Mouse (Mus musculus) stomach, postnatal 0 days (tissue): ENCODE data around the gene Commd2. TPM values are rescaled to one million over a fixed set of nuclear protein-coding genes. Genes with fewer than 3 reads are reported as not detected.

Experiments used
- ATAC-seq: fragments of 200-750 bp; cut with Nextera tagmentation; 2 replicates; pipeline ENCODE4 v1.8.0; 2017; ENCODE audit not compliant: low FRiP score, low TSS enrichment
- DNase-seq: peaks from one replicate; pipeline ENCODE4 v3.0.0-alpha.2; 2016; ENCODE audit warnings: low spot score
- H3K27ac ChIP-seq: fragments of 300-500 bp; sonication (generic); replicated peaks from 2 replicates; pipeline ENCODE4 v1.5.1; 2014; ENCODE audit warnings: mild to moderate bottlenecking, control low read depth
- H3K27me3 ChIP-seq: fragments of 300-500 bp; sonication (generic); 2 replicates; pipeline ENCODE4 v1.6.1; 2014; ENCODE audit warnings: low read length; ENCODE audit not compliant: control insufficient read depth, insufficient read depth
- H3K36me3 ChIP-seq: fragments of 300-500 bp; sonication (generic); 2 replicates; pipeline ENCODE4 v1.6.1; 2014; ENCODE audit warnings: low read length, mixed read lengths; ENCODE audit not compliant: control insufficient read depth, insufficient read depth
- H3K4me1 ChIP-seq: fragments of 300-500 bp; sonication (generic); replicated peaks from 2 replicates; pipeline ENCODE4 v1.6.1; 2014; ENCODE audit warnings: antibody characterized with exemption; ENCODE audit not compliant: control insufficient read depth, insufficient read depth
- H3K4me2 ChIP-seq: fragments of 300-500 bp; sonication (generic); replicated peaks from 2 replicates; pipeline ENCODE4 v1.6.1; 2014; ENCODE audit warnings: low read depth, mild to moderate bottlenecking, control low read depth, moderate library complexity
- H3K4me3 ChIP-seq: fragments of 300-500 bp; sonication (generic); 2 replicates; pipeline ENCODE4 v1.5.1; 2014; ENCODE audit warnings: low read depth, low read length, control low read depth
- H3K9ac ChIP-seq: fragments of 300-500 bp; sonication (generic); 2 replicates; pipeline ENCODE4 v1.6.1; 2014; ENCODE audit warnings: mild to moderate bottlenecking, low read length, control low read depth, mixed read lengths
- H3K9me3 ChIP-seq: fragments of 300-500 bp; sonication (generic); 2 replicates; pipeline ENCODE4 v1.6.1; 2016; ENCODE audit warnings: low read length; ENCODE audit not compliant: control insufficient read depth
- CTCF ChIP-seq: IDR thresholded peaks from 2 replicates; pipeline ENCODE4 v1.5.1; 2016; ENCODE audit warnings: antibody characterized with exemption, low read depth, mild to moderate bottlenecking, moderate library complexity
- EP300 ChIP-seq: optimal IDR thresholded peaks from 2 replicates; pipeline ENCODE3; 2016; ENCODE audit warnings: antibody characterized with exemption
- WGBS: fragments of 180-500 bp; shearing (Covaris S2); extraction: QIAGEN DNeasy Blood & Tissue Kit; methylation state at CpG from one replicate; pipeline ENCODE4 v1.1.7; 2014; 5-methylcytosine and 5-hydroxymethylcytosine counted together
- polyA plus RNA-seq: library from polyadenylated mRNA; unstranded; fragments of >200 nt; fragmentation: Nextera tagmentation; extraction: Ambion mirVana; gene quantifications from 2 replicates; pipeline ENCODE4 v1.2.1, GENCODE M21; 2015

Gene Commd2
- polyA plus RNA-seq, 1 experiment from 2014 or later: 79.2 TPM

DNA sequence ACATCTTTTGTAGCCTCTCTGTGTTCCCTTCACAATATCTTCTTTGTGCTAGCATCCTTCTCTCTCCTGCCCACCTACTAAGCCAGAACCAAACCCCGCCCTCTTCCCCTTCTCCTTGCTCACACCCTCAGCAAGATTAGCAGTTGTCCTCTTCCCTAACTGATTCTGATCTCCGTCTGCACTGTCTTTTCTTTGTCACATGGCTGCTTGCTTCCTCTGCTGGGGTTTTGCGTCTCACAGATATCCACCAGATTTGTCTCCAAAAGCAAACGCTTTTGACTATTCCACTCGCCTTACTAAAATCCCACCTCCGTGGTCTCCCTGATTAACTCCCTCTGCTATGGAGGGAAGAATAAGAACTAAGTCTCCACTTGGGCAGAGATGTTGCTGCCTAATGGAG lies 7.1 kb upstream of the Commd2 start:
- no peaks in the 10 kb centered on the region for H3K4me1 ChIP-seq
- DNase-seq (no peak), ATAC-seq (no peak)

DNA sequence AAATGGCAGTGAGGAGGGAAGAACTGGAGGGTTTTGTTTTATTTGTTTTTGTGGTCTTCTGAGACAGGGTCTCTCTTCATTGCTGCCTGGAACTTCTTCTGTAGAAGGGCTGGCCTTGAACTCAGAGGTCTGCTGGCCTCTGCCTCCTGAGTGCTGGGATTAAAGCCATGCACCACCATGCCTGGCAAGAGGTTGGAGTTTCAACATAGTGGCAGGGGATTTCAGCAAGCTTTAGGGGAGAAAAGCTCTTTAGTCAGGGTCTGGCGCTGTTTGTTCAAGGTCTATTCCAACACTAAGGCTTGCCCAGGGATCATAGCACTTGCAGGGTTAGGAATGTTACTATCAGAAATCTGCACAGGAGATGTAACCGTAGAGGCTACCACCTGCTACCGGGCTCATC lies 2.1 kb upstream of the Commd2 start:
- ATAC-seq (no peak), DNase-seq (no peak)
- Histone ChIP-seq H3K36me3 (no peaks in the 10 kb centered on the region), H3K27ac (no peak overlapping the region), H3K4me2 (no peak overlapping the region), H3K9ac (no peak overlapping the region), H3K4me3 (no peak overlapping the region), H3K9me3 (no peaks in the 10 kb centered on the region), H3K27me3 (no peaks in the 10 kb centered on the region), H3K4me1 (no peaks in the 10 kb centered on the region)
- WGBS: 90% methylated on average over 3 of the region's 3 CpGs
- no peak for TF ChIP-seq EP300
- no peak for TF ChIP-seq CTCF

More for the DNA sequence above, 7.1 kb upstream of the Commd2 start:
- no peaks in the 10 kb centered on the region for H3K36me3 ChIP-seq
- no peaks in the 10 kb centered on the region for H3K9me3 ChIP-seq
- TF ChIP-seq CTCF (no peak), EP300 (no peak)
- H3K9ac ChIP-seq: no peak overlapping the region
- no peak overlapping the region for H3K27ac ChIP-seq
- H3K27me3 ChIP-seq: no peaks in the 10 kb centered on the region
- H3K4me2 ChIP-seq: no peak overlapping the region
- H3K4me3 ChIP-seq: no peak overlapping the region
- WGBS: 69% methylated on average over 6 of the region's 6 CpGs

DNA sequence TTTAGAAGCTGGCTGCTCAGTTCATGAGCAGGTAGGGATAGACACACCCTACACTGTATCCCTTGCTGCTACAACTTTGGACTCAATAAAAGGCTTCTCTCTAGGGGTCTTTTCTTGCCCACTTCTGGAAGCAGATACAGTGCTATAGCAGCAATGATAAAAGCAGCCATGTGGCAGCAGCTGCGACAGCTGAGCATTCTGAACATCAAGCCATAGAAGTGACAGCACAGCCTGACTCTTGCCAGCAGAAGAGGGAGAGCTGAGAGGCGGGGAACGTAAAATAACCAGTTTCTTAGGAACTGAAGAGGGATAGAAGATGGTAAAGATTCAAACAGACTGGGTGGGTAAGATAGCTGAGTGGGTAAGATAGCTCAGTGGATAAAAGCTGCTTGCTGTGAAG lies 970 bp upstream of the Commd2 start:
- Histone ChIP-seq H3K27ac (no peak overlapping the region), H3K36me3 (no peaks in the 10 kb centered on the region), H3K27me3 (no peaks in the 10 kb centered on the region), H3K9ac (no peak overlapping the region), H3K4me1 (no peaks in the 10 kb centered on the region), H3K4me3 (no peak overlapping the region), H3K4me2 (no peak overlapping the region), H3K9me3 (no peaks in the 10 kb centered on the region)
- DNase-seq: no peak
- ATAC-seq: no peak
- no peak for TF ChIP-seq EP300
- TF ChIP-seq CTCF: no peak
- 79% methylated on average over 3 of the region's 3 CpGs for WGBS

DNA sequence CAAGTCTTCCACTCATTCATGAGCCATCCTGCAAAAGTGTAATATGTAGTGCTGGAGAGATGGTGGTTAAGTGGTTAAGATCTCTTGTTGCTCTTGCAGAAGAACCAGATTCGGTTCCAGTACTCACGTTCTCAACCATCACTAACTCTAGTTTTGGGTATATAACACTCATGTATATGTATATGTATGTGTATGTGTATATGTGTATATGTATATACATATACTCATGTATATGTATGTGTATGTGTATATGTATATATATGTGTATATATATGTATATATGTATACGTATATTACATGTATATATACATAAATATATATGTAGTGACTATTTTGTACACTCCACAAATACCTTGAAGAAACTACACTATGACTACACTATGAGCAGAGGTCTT lies 347 bp upstream of the Commd2 start:
- DNase-seq (no peak), ATAC-seq (no peak)
- Histone ChIP-seq H3K27me3 (no peaks in the 10 kb centered on the region), H3K9me3 (no peaks in the 10 kb centered on the region), H3K27ac (no peak overlapping the region), H3K4me2 (peak overlapping the region; percentile 47), H3K4me1 (no peaks in the 10 kb centered on the region), H3K36me3 (no peaks in the 10 kb centered on the region), H3K9ac (peak overlapping the region; percentile 80), H3K4me3 (peak overlapping the region; percentile 85)
- WGBS: 56% methylated on average over 3 of the region's 3 CpGs
- no peak for TF ChIP-seq EP300
- no peak for TF ChIP-seq CTCF

DNA sequence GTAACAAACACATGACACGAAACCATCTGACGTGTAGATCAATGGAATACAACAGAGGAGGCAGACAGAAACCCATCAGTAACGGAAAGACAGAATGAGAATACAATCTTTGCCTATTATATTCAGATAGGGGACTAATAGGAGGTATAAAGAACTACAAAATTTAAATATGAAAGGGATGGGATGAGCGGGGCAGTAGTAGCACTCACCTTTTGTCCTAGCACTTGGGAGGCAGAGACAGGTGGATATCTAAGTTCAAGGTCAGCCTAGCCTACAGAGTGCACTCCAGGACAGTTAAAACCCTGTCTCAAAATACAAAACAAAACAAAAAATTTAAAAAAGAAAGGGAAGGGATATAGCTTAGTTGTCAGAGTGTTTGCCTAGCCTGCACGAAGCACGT lies 8.3 kb downstream of the Commd2 start:
- H3K4me3 ChIP-seq: no peak overlapping the region
- TF ChIP-seq CTCF (no peak), EP300 (no peak)
- no peak for DNase-seq
- no peak for ATAC-seq
- no peak overlapping the region for H3K27ac ChIP-seq
- WGBS: 94% methylated on average over 6 of the region's 6 CpGs
- no peak overlapping the region for H3K9ac ChIP-seq
- H3K4me2 ChIP-seq: no peak overlapping the region
- H3K4me1 ChIP-seq: no peaks in the 10 kb centered on the region
- peaks cover 6% of the 10 kb centered on the region; the same call in 1 of the 2 replicates for H3K36me3 ChIP-seq
- H3K27me3 ChIP-seq: no peaks in the 10 kb centered on the region
- no peaks in the 10 kb centered on the region for H3K9me3 ChIP-seq

DNA sequence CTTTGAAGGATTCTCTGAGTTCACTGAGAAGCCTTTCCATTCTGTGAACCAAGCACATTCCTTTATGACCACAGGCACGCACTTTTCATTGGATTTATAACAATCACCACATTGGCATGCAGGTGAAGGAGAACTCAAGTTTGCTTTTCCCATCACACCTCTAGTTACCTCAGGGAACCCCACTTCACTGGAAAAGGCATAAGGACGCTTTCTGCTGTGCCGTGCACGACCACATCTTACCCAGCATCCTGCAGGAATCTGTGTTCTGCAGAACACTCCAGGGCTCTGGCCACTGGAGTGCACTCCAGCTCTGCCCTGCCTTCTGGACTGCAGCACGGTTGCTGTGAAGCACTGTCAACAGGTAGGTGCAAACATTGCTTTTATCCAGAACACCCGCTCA lies 13.9 kb downstream of the Commd2 start:
- no peaks in the 10 kb centered on the region for H3K9me3 ChIP-seq
- no peak overlapping the region for H3K4me2 ChIP-seq
- H3K27me3 ChIP-seq: no peaks in the 10 kb centered on the region
- H3K4me3 ChIP-seq: no peak overlapping the region
- H3K4me1 ChIP-seq: no peaks in the 10 kb centered on the region
- ATAC-seq (peak; percentile 80), DNase-seq (peak; percentile 34)
- no peaks in the 10 kb centered on the region for H3K36me3 ChIP-seq
- TF ChIP-seq EP300: no peak
- TF ChIP-seq CTCF: peak; percentile 6; the same call in 1 of the 2 replicates
- H3K9ac ChIP-seq: no peak overlapping the region
- 43% methylated on average over 6 of the region's 6 CpGs for WGBS
- H3K27ac ChIP-seq: no peak overlapping the region
